Mouse (Mus musculus) urinary bladder, postnatal 14 days (tissue): ENCODE results near the gene Myocos.

ENCODE experiments used
- DNase-seq: peaks from one replicate; pipeline ENCODE4 v3.0.0; 2021; ENCODE audit warnings: low spot score

The Myocos gene

GRCm38 (mm10) chr1:162615511-162615910 is 42.5 kb downstream of the Myocos start:
- DNase-seq: no peak

GRCm38 (mm10) chr1:162611191-162611590 is 46.8 kb downstream of the Myocos start:
- DNase-seq: no peak

- DNase-seq: peak; percentile 6
Observed at GRCm38 (mm10) chr1:162609633-162610250, 48.3 kb downstream of the Myocos start.

GRCm38 (mm10) chr1:162608127-162608526 is 49.9 kb downstream of the Myocos start:
- DNase-seq: no peak

DNA sequence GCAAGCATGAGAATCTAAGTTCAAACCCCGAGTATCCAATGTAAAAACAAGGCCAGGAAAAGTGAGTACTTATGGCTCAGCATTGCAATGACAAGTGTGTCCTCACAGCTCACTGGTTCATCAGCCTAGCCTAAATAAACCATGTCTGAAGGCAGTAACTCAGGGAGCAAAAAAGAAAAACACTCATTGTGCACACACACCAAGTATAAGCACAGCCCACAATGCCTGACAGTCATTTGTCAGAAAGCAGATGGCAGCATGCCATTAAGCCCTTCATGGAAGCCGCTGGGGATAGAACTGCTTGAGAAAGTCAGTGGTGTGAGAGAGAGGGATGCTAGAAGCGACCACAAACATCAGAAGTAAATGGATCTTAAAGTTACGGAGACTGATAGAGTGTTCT is 56.7 kb downstream of the Myocos start:
- no peak for DNase-seq

DNA sequence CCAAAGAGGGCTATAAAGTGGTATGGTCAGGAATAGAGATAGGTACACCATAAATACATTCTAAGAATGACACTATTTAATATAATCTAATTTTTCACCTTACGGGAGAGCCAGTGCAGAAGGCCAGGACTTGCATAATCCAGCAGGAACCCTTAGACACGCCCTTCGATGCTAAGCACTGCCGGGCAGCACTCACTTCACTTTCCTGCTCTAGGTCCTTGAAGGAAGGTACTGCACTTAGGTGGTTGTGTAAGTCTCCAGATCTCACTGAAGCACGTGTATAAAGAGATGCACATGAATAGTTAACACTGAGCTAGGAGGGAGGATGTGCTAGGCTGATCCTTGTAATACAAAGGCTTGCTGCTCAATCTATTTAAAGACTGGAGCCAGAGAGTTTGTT is 58.4 kb downstream of the Myocos start:
- DNase-seq: no peak

DNA sequence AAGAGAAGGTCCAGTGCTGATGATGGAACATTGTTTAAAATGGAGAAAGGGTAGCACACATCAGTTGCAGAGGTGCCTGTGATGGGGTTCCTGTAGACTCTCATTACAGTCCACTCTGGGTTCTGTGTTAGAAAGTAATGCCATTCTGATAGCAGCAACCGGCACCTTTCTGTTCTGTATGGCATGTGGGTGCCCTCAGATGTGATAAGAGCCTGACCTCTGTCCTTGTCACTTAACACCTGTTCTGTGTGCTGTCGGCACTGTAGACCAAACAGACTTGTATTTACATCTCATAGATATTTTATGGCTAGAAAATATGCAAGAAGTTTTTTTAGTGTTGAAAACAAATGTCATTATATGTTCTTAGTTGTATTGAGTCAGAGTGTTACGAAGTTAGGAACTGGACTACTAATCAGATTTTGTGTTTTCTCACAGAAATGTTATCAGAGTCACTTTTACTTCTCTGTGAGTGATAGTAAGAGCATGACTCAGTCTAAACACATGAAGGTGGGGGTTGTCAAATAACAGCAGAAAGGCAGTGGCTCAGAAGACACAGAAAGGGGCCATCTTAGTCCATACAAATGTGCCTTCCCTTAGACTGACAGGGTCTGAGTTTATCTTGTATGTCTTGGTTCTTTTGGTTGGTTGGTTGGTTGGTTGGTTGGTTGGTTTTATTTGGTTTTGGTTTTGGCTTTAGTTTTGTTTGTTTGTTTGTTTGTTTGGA is 60.5 kb downstream of the Myocos start:
- no peak for DNase-seq
